Mouse (Mus musculus) retina, embryonic 14.5 days (tissue): ENCODE results near the gene Ndufs2.

ENCODE experiments used
- DNase-seq: peaks from one replicate; pipeline ENCODE4 v3.0.0-alpha.2; 2015; ENCODE audit warnings: low spot score

Gene Ndufs2

DNA sequence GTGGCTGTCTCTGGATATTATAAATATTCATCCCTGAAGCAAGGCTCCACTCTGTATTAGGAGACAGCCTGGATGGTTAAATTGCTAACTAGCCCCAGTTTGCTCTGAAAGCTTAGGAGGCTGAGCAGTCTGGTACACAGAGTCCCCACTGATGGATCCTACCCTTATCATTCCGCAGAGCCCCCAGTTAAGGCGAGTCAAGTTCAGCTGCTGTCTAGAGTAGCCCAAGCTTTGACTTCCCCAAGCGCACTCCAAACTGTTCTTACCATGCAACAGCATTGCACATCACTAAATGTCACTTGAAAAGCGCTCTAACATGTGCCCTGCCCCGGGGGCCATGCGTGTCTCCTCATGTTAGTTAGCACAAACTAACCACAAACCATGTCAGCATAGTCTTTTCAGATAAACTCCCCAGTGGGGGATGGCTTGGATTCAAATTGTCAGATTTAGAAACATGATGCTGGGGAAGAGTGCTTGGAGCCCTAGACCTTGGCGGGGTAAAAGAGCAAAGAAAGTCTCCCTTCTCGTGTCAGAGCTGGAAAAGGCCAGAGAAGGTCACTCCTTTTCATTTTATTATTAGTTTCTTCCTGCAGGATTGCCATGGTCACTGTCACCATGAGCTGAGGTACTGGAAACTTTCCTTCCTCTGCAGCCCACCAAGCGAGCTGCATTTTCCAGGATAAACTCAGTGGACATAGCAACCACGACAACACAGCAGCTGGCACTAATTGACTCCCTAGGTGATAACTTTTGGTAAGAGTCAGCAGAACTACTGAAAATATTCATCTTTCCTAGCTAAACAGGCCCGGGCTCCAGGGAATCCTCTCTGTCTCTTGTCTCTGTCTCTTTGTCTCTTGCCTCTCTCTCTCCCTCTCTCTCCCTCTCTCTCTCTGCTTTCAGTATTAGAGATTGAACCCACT is 57.0 kb downstream of the Ndufs2 start:
- DNase-seq: peak; percentile 37

DNA sequence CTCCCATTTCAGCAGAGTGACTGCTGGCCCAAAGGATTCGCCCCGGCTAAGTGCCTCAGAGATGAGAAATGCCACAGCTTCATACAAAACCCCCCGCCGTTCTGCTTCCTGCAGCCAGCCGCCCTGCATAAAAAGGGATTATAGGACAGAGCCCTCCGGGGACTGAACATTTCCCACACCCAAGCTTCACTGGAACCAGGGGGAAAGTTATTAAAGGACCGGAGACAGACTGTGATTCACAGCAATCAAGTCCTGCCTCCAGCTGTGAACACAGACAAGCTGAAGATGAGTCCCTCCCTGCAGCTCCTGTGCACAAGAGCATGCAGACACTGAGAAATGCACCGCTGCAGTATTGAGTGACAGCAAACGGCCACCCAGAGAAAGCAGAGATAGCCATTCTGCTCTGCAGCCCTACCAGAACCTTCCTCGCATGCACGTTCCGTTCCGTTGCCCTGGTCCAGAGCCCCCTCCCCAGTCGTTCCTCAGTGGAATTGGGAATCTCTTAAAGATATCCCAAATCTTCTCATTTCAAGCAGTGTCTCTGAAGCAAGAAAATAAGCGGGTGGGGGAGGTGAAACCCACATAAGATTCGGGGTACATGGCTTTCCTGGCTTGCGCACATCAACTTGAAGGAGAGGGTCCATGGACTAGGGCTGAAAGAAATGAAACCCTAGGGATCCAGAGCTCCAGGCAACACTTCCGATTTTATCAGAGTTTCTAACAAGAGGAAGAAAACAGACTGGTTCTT is 57.9 kb downstream of the Ndufs2 start:
- peak; percentile 47 for DNase-seq

DNA sequence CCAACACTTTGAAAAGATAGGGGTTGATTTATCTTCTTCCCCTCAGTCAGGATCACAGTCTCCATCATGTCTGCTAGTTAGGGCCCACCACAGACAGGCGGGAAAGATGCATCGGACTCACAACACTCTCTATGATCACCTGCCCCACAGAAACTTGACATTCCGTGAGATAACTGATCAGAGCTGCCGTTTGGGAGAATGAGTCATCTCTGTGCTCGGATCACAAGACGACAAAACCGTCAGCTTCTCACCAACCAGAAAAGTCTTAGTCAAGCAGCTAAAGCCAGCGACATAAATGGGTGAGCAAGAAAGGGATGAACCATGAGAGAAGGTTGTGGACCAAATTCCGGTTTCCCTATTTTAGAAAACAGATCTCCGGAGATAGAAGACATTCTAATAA is 58.9 kb downstream of the Ndufs2 start:
- no peak for DNase-seq

DNA sequence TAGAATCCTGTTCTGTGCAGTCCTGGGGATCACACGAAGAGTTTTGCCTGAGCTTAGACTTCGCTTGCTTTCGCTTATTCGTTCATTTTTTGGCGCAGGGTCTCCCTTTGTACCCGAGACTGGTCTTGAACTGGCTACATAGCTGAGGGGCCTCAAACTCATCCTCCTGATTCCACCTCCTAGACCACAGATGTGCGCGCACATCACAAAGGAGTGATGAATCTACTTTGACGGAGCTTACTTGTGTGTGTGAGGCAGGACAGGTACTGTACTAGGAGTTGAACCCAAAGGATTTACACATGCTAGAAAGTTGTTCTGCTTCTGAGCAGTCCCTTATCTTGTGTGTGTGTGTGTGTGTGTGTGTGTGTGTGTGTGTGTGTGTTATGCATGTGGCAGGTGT is 60.4 kb downstream of the Ndufs2 start:
- DNase-seq: no peak

DNA sequence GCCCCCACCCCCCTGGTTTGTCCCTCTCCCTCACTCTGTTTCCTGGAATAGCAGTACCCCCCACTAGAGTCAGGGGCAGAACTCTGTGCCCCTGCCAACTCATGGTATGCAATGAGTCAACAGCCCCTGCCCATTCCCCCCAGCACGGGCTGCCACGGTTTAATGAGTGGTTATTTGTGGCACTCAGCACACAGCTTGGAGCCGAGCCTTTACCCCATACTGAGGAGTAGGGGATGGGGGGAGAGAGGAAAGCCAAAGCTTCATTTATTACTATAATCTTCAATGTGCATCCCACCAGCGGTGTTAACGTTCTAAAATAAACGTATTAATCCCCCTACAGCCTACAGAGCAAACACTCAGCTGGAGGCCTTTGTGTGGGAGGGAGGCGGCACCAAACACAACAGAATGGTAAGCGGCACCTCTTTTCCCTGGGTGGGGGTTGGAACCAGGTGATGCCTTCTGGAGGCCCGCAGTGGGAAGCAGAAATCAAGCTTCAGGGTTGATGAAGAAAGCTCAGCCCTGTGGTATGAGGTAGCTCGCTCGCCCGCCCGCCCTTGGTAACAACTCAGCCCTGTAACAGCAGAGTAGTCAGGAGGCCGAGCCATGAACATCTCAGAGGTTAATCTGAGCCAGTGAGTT is 61.6 kb downstream of the Ndufs2 start:
- no peak for DNase-seq

DNA sequence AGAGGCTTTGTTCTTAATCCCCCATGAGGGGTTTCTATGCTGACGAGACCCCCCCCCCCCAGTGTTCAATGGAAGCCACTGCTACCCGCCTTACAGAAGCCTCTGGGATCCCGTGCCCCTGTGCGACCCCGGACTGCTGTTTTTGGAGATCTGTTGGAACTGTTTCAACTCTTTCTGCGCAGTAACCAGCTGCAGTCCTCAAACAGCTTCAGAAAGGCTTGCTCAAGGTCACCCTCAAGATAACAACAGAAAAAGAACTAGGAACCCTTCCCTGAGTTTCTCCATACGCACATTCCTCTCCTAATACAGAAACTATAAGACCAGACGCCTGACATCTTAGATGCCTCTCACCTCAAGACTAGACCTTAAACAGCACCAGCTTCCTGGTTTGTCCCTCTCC is 62.1 kb downstream of the Ndufs2 start:
- no peak for DNase-seq

DNA sequence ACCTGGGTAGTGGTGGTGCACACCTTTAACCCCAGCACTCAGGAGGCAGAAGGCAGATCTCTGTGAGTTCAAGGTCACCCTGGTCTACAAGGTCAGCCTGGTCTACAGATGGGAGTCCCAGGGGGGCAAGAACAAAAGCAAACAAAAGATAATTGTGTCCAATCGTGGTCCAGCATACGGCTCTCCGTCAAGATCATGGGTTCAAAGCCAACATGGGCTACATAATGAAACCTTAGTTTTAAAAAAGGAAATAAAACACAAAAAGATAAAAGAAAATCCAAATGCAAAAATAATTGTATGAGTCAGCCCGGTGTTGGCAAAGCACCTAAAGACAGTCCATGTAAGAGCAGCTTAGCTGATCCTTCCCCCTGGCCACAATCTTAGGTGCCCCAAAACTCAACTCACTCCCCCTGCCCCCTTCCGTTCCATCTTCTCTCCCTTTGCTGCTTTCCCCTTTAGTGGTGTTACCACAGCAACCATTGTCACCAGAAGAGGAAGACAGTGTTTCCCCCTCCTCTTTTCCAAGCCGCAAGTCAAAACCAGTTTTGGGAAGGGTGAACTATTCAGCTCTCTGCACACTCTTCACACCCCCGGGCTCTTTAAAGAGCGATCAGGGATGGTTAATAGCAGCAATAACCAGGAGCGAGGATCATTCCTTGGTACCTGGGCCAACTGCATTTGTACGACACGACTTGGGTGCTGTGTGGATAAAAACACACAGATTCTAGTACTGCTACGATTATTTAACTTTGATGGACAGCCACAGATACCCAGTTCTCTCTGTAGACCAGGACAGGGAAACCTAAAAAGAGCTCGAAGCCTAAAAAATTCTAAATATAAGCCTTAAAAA is 63.1 kb downstream of the Ndufs2 start:
- DNase-seq: no peak

DNA sequence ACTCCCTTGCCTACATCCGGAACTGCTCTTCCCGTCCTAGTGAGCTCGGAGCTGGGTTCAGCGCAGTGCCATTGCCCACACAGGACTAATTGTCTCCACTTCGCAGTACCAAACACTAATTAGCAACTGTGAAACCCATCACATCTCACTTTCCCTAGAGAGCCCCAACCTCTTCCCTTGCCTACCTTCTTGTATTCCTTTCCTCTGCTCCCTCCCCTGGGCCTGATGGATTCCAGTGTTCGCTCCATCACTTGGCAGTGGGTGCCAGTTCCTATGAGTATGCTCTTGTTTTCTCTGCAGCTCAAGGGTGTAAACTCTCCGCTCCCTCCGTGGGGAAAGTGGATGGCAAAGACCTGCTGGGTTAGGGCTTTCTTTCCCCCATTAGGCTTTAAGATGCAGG is 65.5 kb downstream of the Ndufs2 start:
- DNase-seq: no peak
